Mouse (Mus musculus): ENCODE data around the gene Kdm5b. TPM values are rescaled to one million over a fixed set of nuclear protein-coding genes. Genes with fewer than 3 reads are reported as not detected.
A peak's percentile ranks its signal among the peaks of the same experiment; 100 is the strongest.
"Not testable (repeated sequence)": the region's sequence is repeated elsewhere in the genome, so short reads cannot be mapped to it uniquely, and the experiment has no call there.

Kdm5b gene
- total RNA-seq (2022), result 10 to 100 TPM; 66.4 to 81.0 (median 72.1) TPM

DNA sequence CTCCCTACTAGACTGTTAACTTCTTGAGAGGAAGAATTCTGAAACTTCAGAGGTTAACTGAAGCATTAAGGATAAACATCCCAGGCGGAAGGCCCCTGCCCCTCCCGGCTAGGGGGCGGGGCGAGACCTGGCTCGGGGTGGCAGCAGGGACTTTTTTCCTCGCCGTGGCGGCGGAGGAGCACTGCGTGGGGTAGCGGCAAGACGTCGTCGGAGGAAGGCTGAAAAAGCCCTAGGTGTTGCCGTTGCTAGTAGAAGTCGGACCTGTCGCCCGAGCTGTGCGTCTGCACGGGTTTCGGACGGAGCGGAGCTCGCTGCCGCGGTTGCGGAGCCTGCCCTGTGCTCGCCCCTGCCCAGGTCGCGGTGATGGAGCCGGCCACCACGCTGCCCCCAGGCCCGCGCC lies at the start of gene Kdm5b:
TSS of gene Kdm5b (plus strand) at position 196 of the 400 bp plus-strand sequence.
- peak; percentile 68 to 86 for DNase-seq (ENCODE audit: low spot score in 2 of 2)

DNA sequence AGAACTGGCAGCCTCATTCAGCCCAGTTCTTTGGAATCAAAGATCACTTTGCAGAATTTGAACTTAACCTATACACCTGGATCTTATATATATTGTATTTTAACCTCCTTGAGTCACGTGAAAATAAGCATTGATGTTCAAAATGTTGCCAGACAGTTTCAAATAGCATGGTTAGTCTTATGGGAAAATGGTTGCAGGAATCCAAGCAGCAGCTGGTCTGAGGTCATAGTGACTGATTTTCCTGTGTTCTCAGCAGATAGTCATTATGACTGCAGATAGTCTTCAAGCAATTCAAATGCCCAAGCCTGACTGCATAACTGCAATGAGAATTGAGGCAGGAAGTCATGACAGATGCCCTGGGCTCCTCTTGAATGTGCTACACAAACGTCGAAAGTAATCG lies 47.8 kb upstream of the Kdm5b start:
- DNase-seq (ENCODE audit: low spot score in 2 of 2), result no peak

DNA sequence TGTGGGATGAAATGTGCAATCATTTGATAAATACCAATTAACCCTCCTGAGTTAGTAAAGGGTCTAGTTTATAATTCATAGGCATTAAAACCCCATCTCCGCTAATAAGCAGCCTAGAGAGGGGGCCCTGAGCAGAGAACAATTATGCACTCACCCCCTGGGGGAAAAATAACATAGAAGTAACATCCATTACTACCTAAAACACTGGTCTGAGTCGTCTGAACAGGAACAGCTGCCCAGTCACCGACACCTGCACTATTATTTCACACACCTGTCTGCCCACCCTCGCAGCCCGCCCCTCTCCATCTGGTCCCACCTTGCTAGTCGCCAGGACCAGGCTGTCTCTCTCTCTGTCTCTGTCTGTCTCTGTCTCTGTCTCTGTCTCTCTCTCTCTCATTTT lies 47.4 kb upstream of the Kdm5b start:
- no peak for DNase-seq (ENCODE audit: low spot score in 2 of 2)

DNA sequence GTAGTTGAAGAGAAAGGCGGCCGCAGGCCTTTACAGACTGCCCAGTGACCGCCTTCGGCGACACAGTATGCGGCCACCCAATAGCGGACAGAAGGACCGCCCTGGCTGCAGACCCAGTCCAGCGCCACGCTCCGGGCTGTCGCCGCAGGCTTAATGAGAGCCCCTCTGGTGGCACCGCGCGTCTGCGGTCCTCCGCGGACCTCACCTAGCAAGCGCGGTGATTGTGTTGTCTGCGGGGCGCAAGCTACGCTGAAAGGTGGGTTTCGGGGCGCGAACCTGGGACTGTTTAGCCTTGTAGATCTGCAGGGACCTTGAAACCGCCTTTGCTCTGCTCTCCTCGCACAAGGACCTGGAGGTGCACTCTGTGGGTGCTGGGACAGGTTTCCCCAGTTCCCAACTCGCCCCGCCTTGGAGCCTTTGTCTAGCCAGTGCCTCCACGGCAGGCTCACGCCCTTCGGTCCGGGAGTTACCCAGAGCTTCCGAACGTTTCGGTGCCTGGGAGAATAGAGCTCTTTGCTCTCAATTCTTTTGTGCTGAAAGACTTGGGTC lies 46.6 kb upstream of the Kdm5b start:
- DNase-seq (ENCODE audit: low spot score in 2 of 2), result no peak

DNA sequence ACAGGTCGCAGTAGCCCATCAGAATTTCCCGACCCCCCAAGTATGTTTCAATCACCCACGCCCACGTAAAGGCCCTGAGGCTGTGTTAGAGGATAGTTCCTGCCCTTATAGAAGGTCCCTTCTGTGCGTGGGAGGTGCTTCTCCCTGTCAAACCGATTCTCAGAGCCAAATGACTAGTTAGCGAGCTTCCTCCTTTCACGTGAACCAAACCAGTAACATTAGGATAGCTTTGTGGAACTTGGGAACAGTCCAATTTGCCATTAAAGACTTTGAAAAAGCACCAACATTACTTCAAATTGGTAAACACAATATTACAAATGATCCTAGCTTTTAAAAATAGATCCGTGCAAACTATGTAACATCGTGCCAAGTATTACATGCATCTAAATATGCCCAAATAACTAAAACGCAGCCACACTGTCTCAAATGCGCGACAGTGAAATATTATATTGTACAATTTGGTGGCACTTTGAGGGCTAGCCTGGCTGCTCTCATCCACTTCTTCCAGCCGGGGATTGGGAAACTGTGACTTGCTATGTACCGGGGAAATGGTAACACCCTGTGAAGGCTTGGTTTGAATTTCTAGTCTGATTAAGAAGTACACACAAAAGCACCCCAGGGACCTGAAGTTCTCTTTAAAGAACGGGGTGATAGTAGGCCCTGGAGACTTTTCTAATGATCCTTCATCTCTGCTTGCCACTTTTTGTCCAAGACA lies 45.9 kb upstream of the Kdm5b start:
- DNase-seq (ENCODE audit: low spot score in 2 of 2), result no peak

DNA sequence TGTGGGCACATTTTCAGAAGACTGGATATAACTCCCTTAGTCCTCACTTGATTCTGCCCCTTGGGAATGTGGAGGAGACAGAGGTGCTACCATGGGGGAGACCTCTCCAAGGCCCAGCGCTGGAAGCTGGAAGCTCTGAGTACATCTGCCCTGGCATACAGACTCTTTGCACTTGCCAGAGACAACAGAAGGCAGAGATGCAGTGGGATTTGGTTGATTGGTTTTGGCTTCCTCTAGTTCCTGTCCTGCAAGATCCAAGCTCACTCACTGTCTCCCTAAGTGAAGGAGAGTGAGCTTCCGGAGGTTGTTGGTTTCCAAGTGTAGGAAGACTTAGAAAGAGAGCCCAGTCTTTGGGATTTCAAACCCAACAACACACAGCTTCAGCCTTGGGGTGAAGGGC lies 44.1 kb upstream of the Kdm5b start:
- no peak for DNase-seq (ENCODE audit: low spot score in 2 of 2)

DNA sequence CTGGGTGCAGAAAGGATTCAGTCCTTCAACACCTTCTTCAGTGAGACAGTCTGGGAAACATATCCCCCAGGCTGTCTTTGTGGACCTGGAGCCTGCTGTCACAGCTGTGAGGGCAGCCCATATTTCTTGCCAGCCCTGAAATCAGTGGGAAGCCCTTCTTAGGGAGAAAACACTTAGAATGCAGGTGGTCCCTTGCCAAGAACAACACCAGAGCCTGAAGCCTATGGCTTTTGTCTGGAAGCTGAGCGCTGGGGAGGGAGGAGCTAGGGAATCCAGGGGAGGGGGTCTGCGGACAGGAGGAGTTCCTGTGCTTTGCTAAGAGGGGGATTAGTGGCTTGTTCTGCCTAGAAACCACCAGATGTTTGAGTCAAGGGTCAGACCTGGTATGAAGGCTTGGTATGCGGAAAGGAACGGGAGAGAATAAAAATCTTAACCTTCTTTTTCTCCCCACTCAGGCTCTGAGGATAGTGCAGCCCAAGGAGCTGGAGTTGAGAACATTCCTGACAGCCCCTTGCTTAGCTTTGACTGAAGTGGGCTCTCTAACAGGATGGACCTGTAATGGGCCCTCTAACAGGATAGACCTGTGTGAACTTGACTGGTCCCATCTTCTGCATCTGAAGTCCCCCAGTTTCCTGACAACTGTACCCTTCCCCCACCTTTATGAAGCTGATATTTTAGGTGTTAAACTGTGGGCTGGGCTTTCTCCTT lies 43.3 kb upstream of the Kdm5b start:
- no peak for DNase-seq (ENCODE audit: low spot score in 2 of 2)

DNA sequence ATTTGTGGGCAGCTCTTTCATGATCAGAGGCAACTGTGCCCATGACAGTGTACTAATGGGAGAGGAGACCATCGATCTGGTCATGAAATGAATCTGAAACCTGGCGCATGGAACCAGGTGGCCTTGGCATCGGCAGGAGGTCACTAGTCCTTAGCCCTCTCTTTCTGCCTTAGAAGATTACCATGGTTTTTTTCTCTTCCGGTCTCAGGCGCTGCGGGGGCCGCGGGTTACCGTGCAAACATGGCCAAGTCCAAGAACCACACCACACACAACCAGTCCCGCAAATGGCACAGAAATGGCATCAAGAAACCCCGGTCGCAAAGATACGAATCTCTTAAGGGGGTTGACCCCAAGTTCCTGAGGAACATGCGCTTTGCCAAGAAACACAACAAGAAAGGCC lies 42.1 kb upstream of the Kdm5b start:
- not testable (repeated sequence) for DNase-seq (ENCODE audit: low spot score in 2 of 2)

DNA sequence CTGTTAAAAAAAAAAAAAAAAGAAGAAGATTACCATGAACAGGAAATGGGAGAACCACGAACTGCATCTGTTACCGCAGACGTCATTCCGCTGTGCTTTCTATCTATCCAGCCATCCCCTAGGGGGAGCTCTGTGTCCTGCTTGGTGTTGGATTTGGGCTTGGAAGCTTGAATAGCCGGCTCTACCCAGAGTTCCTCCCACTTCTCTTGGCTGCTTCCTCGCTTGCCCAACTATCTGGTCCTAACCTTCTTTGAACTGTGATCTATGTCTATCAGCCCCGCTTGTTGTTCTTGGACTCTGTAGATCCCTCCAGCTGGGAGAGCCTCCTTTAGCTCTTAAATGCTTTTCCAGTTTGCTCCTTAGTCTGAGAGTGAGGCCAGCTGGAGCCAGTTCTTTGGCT lies 41.3 kb upstream of the Kdm5b start:
- DNase-seq (ENCODE audit: low spot score in 2 of 2), result peak; percentile 77 to 85

DNA sequence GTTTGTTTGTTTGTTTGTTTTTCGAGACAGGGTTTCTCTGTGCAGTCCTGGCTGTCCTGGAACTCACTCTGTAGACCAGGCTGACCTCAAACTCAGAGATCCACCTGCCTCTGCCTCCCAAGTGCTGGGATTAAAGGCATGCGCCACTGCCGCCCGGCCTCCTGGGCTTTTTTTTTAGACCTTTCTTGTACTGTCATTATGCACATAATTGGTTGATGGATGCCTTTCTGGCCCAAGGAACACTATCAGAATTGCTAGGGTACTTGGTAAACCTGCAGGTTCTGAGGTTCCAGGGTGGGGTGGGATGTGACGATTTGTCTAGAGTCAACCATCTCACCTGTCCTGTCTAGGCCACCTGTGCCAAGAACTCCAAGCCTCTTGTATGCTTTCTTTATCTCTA lies 40.8 kb upstream of the Kdm5b start:
- not testable (repeated sequence) for DNase-seq (ENCODE audit: low spot score in 2 of 2)

DNA sequence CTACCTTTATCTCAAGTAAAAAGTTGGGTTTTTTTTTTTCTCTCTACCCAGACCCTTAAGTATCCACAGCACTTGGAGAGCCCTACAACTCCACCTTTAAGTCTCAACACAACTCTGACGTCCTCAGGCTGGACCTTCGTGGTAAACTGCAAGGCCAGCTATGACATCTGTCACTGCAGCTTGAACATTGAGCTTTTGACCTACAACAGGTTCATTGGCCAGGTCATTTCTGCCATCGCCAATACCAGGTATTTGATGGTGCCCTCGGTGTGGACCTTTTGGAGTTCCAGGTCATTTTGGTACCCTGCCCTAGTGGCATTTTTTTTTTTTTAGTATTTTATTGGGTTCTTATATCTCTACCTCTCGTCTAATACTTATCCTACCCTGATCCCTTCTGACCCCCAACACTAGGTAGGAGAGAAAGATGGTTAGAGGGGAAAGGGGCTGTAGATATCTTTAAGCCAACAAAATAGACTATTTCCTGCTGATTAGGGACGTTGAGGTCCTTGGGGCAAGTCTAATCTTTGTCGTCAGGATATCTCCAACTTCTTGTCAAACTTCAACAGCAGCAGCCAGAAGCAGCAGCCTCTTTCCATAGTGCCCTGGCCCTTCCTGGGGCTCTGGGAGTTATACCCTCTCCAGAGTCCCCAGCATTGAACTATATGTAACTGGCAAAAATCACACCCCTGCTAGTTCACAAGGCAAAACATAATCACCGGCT lies 39.8 kb upstream of the Kdm5b start:
- no peak for DNase-seq (ENCODE audit: low spot score in 2 of 2)

DNA sequence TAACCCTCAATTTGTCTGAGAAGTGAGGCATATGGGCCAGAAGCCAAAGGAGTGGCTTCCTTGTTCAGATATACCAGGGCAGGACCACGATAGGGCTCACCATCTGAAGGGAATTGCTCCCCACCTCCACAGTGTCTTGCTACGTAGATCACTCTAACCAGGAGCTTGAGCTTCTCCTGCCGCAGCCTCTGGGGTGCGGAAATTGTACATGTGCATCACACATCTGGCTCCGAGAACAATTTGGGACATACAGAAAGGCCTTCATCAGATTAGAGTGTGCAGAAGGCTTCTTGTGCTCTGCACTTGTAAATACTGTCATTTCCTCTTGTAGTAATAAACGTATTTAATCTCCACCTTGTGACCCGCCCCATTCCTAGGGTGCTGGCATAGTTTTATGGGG lies 38.8 kb upstream of the Kdm5b start:
- no peak for DNase-seq (ENCODE audit: low spot score in 2 of 2)

DNA sequence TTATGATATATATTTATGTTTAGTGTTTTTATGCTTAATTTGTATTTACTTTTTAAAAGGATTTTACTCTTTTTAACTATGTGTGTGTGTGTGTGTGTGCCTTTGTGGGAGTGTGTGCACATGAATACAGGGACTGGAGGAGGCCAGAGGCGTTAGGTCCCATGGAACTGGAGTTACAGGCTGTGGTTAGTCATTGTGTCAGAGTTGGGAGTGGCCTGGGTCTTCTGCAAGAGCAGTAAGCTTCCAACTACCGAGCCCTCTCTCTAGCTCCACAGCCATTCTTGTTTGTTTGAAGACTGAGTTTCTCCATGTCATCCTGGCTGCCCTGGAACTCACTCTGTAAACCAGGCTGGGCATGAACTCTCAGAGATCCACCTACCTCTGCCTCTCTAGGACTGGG lies 37.6 kb upstream of the Kdm5b start:
- DNase-seq (ENCODE audit: low spot score in 2 of 2), result no peak

DNA sequence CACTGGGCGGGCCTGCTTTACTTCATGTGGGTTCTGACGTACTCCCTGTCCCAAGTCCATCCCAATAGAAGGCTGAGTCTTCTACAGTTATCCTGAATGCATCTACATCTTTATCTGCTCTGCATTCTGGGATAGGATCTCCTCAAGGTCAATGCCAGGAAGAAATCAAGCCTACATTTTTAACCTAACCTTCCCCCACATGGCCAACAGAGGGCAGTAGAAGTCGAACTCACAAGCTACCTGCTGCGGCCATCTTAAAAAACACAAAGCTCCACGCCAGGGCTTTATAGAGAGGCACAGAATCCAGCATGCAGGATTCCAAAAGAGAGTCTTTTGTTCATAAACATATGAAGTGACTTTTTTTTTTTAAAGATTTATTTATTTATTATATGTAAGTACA lies 35.5 kb upstream of the Kdm5b start:
- DNase-seq (ENCODE audit: low spot score in 2 of 2), result no peak

DNA sequence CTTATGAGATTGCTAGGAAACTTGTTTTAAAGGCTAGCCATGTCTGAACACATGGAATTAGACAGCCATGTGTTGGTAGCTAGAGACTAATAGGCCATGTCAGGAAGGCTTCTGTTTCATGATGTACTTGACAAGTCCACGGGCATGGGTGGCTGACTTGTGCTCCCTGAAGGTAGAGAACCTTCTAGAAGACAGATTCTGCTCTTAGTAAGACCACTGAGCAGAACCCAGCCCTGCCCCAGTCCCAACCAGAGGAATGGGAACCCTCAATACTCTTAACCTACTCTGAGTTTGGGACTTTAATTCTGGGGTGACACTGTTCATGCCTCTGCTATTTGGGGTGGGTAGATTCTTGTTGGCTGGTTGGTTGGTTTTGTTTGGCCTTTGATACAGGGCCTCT lies 35.0 kb upstream of the Kdm5b start:
- DNase-seq (ENCODE audit: low spot score in 2 of 2), result no peak

DNA sequence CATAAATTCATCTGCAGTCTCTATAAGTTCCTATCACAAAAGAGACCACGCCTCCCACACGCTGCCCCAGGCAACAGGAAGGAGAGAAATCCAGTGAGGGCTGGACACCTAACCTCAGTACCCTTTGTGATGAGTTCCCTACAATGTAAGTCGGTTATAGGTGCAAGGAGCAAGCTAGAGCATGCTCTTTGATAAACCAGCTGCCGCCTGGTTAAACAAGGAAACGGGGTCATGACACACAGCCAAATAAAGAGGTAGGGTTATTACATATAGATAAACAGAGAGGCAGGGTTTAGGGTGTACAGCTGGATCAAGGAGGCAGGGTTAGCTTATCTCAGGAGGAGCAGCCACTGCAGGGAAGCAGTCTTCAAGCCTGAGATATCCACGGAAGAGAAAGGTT lies 33.2 kb upstream of the Kdm5b start:
- DNase-seq (ENCODE audit: low spot score in 2 of 2), result no peak

DNA sequence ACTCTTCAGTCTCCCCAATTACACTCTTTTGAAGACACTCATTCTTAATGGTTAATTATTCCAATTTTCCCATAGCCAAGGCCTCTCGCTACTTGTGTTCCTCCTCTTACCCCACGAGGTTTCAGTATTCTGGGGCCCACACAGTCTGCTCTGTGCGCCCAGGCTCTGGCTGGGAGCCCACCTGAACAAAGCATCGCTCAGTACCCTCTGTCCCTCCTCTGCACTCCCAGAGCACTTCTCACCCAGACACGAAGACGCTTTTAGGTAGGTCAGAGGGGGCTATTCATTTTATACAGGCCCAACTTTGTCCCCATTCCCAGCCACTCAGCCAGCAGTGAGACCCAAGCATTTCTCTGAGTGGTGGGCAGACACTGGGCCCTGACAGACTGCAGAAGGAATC lies 29.4 kb upstream of the Kdm5b start:
- DNase-seq (ENCODE audit: low spot score in 2 of 2), result peak; percentile 48 to 72

DNA sequence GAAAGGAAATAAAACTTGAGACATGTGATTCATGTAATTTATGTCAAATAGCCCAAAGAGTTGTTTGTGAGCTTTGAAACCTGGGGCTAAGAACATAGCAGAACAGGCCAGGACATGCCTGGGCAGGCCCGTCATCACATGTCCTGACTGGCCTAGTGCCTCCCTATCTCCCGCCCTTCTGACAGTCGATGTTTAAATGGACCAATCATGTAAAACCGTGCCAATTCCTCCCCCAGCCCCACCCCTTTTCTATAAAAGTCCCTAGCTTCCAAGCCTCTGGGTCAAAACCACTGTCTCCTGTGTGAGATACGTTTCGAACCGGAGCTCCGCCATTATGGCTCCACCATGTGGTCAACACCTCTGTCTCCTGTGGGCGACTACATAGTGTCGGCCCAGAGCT lies 26.3 kb upstream of the Kdm5b start:
- not testable (repeated sequence) for DNase-seq (ENCODE audit: low spot score in 2 of 2)

DNA sequence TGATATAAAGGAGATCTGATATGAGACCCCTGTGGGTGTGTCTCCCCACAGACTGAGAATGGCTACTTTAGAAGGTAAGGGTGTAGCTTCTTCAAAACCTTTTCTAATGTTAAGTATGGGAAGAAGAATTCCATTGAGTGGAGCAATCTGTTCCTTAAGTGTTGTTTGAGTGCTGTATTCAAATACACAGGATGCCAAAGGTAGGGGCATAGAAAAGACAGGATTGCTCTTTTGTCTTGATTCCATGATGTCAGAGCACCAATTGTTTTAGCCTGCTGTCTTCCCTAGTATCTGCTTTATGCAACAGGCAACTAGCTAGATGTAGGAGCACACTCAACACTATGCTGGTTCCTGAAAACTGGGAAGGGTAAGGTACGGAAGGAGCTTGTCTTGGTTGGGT lies 24.9 kb upstream of the Kdm5b start:
- no peak for DNase-seq (ENCODE audit: low spot score in 2 of 2)

DNA sequence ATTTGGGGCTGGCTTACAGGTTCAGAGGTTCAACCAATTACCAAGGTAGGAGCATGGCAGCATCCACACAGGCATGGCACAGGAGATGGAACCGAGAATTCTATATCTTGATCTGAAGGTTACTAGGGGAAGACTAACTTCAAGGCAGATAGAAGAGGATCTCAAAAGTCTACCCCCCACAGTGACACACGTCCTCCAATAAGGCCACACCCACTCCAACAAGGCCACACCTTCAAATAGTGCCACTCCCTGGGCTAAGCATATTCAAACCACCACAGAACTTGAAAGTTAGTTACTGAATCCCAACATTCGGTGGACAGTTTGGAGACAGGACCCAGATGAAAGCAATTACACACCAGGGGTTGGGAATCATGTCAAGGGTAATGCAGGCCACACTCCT lies 24.5 kb upstream of the Kdm5b start:
- DNase-seq (ENCODE audit: low spot score in 2 of 2), result no peak

DNA sequence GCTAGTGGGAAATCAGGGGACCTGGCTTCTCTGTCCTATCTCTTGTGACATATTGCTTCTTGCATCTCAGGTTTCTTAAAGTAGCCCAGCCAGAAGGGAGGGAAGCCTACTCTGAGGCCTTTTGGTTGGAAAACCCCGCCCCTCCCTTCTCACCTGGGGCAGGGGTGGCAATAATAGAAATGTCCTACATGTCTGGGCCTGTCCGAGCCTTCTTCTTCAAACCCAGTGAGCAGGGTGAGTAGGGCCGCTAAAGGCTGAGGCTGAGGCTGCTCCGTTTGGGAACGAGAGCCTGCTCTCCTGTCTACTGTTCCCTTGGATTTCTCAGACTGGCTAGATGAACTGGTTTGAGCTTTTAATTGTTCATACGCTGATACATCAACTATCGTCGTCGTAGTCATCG lies 19.4 kb upstream of the Kdm5b start:
- DNase-seq (ENCODE audit: low spot score in 2 of 2), result no peak

DNA sequence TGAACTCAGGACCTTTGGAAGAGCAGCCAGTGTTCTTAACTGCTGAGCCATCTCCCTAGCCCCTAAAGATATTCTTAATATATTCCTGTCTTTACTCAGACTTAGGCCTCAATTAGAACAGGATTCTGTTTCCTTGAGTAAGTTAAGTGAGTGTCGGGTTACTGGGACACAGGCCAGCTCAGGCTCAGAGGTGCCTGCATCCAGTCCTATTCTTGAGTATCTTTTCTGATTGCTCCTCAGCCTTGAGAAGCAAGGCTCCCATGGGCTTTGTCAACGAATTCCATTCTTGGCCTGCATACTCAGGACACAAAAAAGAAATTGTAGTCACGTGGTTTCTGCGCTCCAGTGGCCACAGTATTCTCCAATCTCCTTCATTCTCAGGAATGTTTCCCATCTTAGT lies 11.7 kb upstream of the Kdm5b start:
- DNase-seq (ENCODE audit: low spot score in 2 of 2), result no peak

Measured in layer of hippocampus, adult 8-10 months (tissue).